Mouse (Mus musculus) heart, embryonic 15.5 days (tissue): ENCODE data around the gene Hbb-y. TPM values are rescaled to one million over a fixed set of nuclear protein-coding genes. Genes with fewer than 3 reads are reported as not detected.

ENCODE experiments used
- ATAC-seq: fragments of 200-750 bp; cut with Nextera tagmentation; replicated peaks from 2 replicates; pipeline ENCODE4 v1.8.0; 2017; ENCODE audit warnings: low read depth, moderate TSS enrichment; ENCODE audit not compliant: insufficient number of reproducible peaks, insufficient read depth, low FRiP score
- H3K27ac ChIP-seq: fragments of 300-500 bp; sonication (generic); 2 replicates; pipeline ENCODE4 v1.5.1; 2015; ENCODE audit warnings: mild to moderate bottlenecking, inconsistent platforms
- H3K27me3 ChIP-seq: fragments of 300-500 bp; sonication (generic); 2 replicates; pipeline ENCODE4 v1.6.1; 2015; ENCODE audit warnings: inconsistent platforms
- H3K36me3 ChIP-seq: fragments of 300-500 bp; sonication (generic); 2 replicates; pipeline ENCODE4 v1.6.1; 2015; ENCODE audit warnings: mild to moderate bottlenecking, inconsistent platforms
- H3K4me1 ChIP-seq: fragments of 300-500 bp; sonication (generic); replicated peaks from 2 replicates; pipeline ENCODE4 v1.6.1; 2015; ENCODE audit warnings: inconsistent platforms
- H3K4me2 ChIP-seq: fragments of 300-500 bp; sonication (generic); 2 replicates; pipeline ENCODE4 v1.6.1; 2015; ENCODE audit warnings: inconsistent platforms, mild to moderate bottlenecking, moderate library complexity
- H3K4me3 ChIP-seq: fragments of 300-500 bp; sonication (generic); 2 replicates; pipeline ENCODE4 v1.5.1; 2015; ENCODE audit warnings: mild to moderate bottlenecking, inconsistent platforms
- H3K9ac ChIP-seq: fragments of 300-500 bp; sonication (generic); 2 replicates; pipeline ENCODE4 v1.6.1; 2015; ENCODE audit warnings: mild to moderate bottlenecking, inconsistent platforms
- H3K9me3 ChIP-seq: fragments of 300-500 bp; sonication (generic); replicated peaks from 2 replicates; pipeline ENCODE4 v1.6.1; 2016; ENCODE audit warnings: inconsistent platforms
- WGBS: fragments of 180-500 bp; shearing (Covaris S2); methylation state at CpG from one replicate; pipeline ENCODE4 v1.1.7; 2015; ENCODE audit warnings: mixed read lengths; 5-methylcytosine and 5-hydroxymethylcytosine counted together
- polyA plus RNA-seq: library from polyadenylated mRNA; unstranded; fragments of >200 nt; fragmentation: Nextera tagmentation; extraction: Ambion mirVana; gene quantifications from 2 replicates; pipeline ENCODE4 v1.2.1, GENCODE M21; 2015

Gene Hbb-y
- polyA plus RNA-seq = 765 and 1,617 TPM in 2 replicates

DNA sequence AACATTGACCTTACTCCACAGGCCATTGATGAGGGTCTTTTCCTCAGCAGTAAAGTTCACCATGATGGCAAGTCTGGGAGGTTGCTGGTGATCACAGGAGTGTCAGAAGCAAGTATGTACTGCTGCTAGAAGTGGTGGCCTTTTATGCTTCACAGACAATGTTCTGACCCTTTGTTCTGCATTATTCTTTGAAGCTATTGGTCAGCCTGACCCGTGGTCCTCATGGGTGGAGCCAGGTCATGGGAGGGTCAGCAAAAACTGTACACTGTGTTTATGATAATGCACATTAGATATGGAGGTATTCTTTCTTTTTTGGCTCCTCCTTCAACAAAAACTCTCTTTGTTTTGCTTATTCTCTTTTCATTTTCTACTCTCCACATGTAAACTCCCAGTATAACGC lies at the start of gene Hbb-y:
Hbb-y (minus strand) TSS at position 127 of the 400 bp plus-strand sequence.
- Histone ChIP-seq H3K4me1 (no peaks in the 10 kb centered on the region), H3K4me2 (no peak within 1 kb of the TSS), H3K9me3 (no peaks in the 10 kb centered on the region), H3K27me3 (no peaks in the 10 kb centered on the region), H3K36me3 (no peaks in the 10 kb centered on the region), H3K9ac (no peak within 1 kb of the TSS), H3K27ac (no peak within 1 kb of the TSS), H3K4me3 (no peak within 1 kb of the TSS)
- 57% methylated on average over 2 of the region's 2 CpGs for WGBS
- no peak for ATAC-seq

DNA sequence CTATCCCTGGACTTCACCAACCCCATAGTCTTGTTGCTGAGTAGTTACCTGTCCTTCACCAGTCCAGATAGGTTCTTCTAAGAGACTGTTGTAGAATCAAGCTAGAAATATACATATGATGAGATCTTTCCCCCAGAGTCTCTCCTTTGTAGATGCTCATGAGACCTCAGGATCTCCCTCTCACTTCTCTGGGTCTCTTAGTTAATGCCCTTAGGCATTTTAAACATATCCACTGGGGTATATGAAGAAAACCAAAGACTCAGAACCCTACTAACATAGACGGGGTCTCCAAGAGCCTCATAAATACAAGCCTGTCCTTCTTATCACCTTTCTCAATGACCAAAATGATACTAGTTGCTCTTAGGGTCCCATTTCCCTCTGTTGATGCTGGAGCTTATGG lies 41.4 kb upstream of the Hbb-y start, which contains the start of gene Olfr64:
Olfr64 (minus strand) TSS at position 101 of the 400 bp plus-strand sequence.
- Histone ChIP-seq H3K9ac (no peak within 1 kb of the TSS), H3K27me3 (no peaks in the 10 kb centered on the region), H3K4me3 (no peak within 1 kb of the TSS), H3K27ac (no peak within 1 kb of the TSS), H3K36me3 (no peaks in the 10 kb centered on the region), H3K4me1 (no peaks in the 10 kb centered on the region), H3K4me2 (no peak within 1 kb of the TSS), H3K9me3 (no peaks in the 10 kb centered on the region)
- 63% methylated on average over 1 of the region's 1 CpGs for WGBS
- ATAC-seq = no peak

DNA sequence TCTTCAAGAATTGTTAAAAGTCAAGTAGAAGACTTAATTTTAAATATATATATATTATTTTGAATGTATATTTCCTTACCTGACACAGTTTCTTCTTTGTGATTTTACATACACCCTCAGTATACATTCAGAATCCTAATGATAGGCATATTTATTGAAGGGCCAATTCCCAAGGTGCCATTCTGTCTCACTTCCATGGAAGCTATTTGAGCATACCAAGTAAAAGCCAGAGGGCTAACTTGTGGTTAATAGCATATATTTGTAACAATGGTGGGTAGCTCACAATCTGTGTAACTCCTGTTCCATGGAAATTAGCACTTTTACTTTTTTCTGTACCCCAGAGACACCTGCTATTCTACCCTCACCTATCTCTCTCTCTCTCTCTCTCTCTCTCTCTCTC lies 33.1 kb upstream of the Hbb-y start, which contains the start of gene Olfr66:
Olfr66 (minus strand) TSS at position 101 of the 400 bp plus-strand sequence.
- Histone ChIP-seq H3K27me3 (no peaks in the 10 kb centered on the region), H3K4me1 (no peaks in the 10 kb centered on the region), H3K9me3 (no peaks in the 10 kb centered on the region), H3K9ac (no peak within 1 kb of the TSS), H3K27ac (no peak within 1 kb of the TSS), H3K4me2 (no peak within 1 kb of the TSS), H3K4me3 (no peak within 1 kb of the TSS), H3K36me3 (no peaks in the 10 kb centered on the region)
- ATAC-seq = no peak

DNA sequence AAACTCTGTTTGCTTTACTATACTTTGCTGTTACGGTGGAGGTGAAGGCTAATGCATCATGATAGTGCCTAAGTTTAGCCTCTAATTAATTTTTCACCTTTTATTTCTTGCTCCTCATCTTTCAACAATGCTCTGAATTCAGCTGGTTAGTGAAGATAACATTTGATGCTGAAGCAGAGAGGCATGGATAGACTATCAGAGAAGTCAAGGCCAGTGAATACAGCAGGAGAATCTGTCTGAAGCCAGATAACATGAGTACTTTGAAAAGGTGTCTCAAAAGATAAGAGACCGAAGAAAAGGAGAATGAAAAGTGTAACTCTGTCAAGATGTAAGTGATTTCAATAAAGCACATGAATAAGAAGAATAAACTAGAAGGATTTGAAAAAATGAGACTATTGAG lies 24.1 kb upstream of the Hbb-y start:
- Histone ChIP-seq H3K4me3 (no peak overlapping the region), H3K36me3 (no peaks in the 10 kb centered on the region), H3K4me1 (no peaks in the 10 kb centered on the region), H3K27me3 (no peaks in the 10 kb centered on the region), H3K27ac (no peak overlapping the region), H3K9ac (no peak overlapping the region), H3K4me2 (no peak overlapping the region), H3K9me3 (no peaks in the 10 kb centered on the region)
- no peak for ATAC-seq
- 59% methylated on average over 2 of the region's 2 CpGs for WGBS

DNA sequence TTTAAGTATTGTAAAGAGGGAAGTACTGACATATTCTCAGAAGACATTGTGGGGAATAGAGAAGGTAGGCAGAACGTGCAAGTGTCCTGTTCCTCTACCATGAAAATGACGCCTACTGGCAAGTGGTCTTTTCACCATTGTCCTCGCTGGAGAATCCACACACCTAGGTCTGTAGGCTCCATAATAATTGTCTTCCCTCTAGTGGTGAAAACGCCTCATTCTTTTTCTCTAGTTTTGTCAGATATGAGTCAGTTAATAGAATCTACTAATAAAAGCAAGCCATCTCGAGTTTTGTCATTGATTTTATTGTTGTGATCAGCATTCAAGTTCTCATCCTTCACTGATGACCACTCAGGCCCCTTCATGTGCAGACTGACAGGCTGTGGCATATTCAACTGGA lies 21.4 kb upstream of the Hbb-y start:
- Histone ChIP-seq H3K9me3 (no peaks in the 10 kb centered on the region), H3K4me2 (no peak overlapping the region), H3K4me3 (no peak overlapping the region), H3K27ac (no peak overlapping the region), H3K4me1 (peaks cover 3% of the 10 kb centered on the region; the same call in 1 of the 2 replicates), H3K27me3 (no peaks in the 10 kb centered on the region), H3K36me3 (no peaks in the 10 kb centered on the region), H3K9ac (no peak overlapping the region)
- WGBS = 41% methylated on average over 5 of the region's 5 CpGs
- no peak for ATAC-seq

DNA sequence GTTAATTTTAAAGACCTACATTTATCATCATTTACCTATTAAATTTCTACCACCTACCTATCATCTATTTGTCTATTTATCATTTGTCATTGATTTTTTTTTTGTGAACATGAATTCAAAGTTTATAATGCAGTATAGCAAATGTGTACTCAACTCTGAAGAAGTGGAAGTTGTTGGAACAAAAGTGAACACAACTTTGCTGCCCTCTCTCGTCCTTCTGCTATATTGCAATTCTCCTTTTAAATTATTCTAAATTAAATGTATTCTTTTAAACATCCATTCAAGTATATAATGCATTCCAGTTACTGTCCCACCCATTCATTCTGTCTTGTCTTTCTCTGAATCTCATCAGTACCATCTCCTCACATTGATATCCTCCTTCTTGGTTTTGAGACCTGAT lies 20.0 kb upstream of the Hbb-y start:
- H3K36me3 ChIP-seq = no peaks in the 10 kb centered on the region
- H3K27ac ChIP-seq = no peak overlapping the region
- H3K4me1 ChIP-seq = peaks cover 3% of the 10 kb centered on the region; the same call in 1 of the 2 replicates
- WGBS = 4% methylated on average over 1 of the region's 1 CpGs
- H3K9ac ChIP-seq = no peak overlapping the region
- no peak overlapping the region for H3K4me2 ChIP-seq
- H3K27me3 ChIP-seq = no peaks in the 10 kb centered on the region
- no peak overlapping the region for H3K4me3 ChIP-seq
- no peak for ATAC-seq
- no peaks in the 10 kb centered on the region for H3K9me3 ChIP-seq

DNA sequence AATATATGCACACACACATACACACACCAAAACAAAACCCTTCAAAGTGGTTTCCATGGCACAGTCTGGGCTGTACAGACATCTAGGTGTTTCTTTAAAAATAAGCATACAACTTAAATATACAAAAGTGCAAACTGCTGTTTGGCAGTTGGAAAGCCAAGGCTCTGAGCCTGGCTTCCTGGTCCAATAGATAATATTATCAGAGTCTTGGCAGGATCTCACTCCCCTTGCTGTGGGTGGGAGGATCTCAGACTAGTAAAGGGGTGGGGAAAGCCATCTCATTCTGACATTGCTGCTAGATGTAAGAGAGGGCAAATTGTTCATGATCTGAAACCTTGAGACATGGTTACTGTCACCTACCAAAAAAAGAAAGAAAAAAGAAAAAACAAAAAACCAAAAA lies 17.7 kb upstream of the Hbb-y start:
- Histone ChIP-seq H3K4me1 (peaks cover 3% of the 10 kb centered on the region; the same call in 1 of the 2 replicates), H3K36me3 (no peaks in the 10 kb centered on the region), H3K9ac (no peak overlapping the region), H3K4me2 (no peak overlapping the region), H3K9me3 (no peaks in the 10 kb centered on the region), H3K27ac (no peak overlapping the region), H3K27me3 (no peaks in the 10 kb centered on the region), H3K4me3 (no peak overlapping the region)
- ATAC-seq = 0 out of 2 replicates have a peak, but pooled peaks have one; percentile 50

DNA sequence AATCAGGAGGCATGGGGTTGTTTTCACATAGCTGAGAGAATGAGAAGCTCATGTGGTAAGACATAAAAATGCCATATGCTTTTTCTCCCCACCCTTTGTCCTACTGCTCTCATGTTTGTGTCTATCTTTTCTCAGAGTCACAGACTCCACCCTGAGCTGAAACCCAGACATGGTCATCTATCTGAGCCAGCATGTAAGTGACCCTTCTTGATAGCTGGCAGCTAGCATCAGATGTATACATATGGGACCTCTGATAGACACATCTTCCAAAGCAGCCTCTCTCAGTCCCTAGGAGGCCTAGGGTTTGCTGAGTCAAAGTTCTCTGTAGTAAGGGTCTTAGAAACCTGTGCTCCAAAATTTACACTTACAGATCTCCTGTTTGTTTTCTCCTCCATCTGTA lies 12.7 kb upstream of the Hbb-y start:
- Histone ChIP-seq H3K4me3 (no peak overlapping the region), H3K4me1 (peaks cover 3% of the 10 kb centered on the region; the same call in 1 of the 2 replicates), H3K9ac (no peak overlapping the region), H3K4me2 (no peak overlapping the region), H3K9me3 (no peaks in the 10 kb centered on the region), H3K27ac (no peak overlapping the region), H3K27me3 (no peaks in the 10 kb centered on the region), H3K36me3 (no peaks in the 10 kb centered on the region)
- no peak for ATAC-seq

DNA sequence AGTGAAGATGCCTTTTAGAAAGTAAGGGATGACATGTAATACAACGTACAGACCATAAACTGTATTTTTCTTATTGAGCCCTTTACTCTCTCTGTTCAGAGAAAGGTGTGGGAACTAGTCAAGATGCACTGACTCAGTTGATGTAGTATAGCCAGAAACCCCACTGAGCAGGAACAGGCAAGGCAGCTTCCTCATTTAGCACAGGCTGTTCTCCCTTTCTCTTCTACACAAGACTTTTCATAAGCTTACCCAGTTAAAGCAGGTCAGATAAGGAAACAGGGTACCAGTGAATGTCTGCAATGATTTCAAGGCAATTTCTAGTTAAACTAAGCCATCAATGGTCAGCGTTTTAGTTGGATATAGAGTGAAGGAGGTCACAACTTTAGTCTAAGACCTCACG lies 8.5 kb upstream of the Hbb-y start:
- Histone ChIP-seq H3K36me3 (no peaks in the 10 kb centered on the region), H3K9me3 (no peaks in the 10 kb centered on the region), H3K9ac (no peak overlapping the region), H3K4me3 (no peak overlapping the region), H3K27me3 (no peaks in the 10 kb centered on the region), H3K27ac (no peak overlapping the region), H3K4me1 (no peaks in the 10 kb centered on the region), H3K4me2 (no peak overlapping the region)
- WGBS = 80% methylated on average over 3 of the region's 3 CpGs
- no peak for ATAC-seq

DNA sequence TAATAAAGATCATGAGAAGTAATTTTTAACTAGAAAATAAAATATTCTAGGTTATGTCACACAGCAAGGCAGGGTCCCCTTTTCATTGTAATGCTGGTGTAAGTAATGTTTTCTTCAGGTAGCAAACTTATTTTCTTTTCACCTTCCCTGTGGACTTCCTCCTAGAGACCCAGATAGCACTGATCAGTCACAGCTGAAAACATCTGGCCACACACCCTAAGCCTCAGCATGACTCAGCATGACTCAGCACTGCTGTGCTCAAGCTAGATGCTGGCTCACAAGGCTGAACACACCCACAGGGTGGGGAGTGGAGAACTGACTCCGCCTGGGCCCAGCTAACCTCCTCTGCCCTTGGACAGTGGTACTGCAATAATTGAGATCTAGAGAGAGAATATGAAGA lies 7.8 kb upstream of the Hbb-y start:
- no peaks in the 10 kb centered on the region for H3K9me3 ChIP-seq
- no peaks in the 10 kb centered on the region for H3K27me3 ChIP-seq
- WGBS = 31% methylated on average over 1 of the region's 1 CpGs
- no peak overlapping the region for H3K9ac ChIP-seq
- H3K4me2 ChIP-seq = no peak overlapping the region
- peak; percentile 84; the same call in 1 of the 2 replicates for ATAC-seq
- H3K4me3 ChIP-seq = no peak overlapping the region
- H3K27ac ChIP-seq = no peak overlapping the region
- no peaks in the 10 kb centered on the region for H3K36me3 ChIP-seq
- no peaks in the 10 kb centered on the region for H3K4me1 ChIP-seq

DNA sequence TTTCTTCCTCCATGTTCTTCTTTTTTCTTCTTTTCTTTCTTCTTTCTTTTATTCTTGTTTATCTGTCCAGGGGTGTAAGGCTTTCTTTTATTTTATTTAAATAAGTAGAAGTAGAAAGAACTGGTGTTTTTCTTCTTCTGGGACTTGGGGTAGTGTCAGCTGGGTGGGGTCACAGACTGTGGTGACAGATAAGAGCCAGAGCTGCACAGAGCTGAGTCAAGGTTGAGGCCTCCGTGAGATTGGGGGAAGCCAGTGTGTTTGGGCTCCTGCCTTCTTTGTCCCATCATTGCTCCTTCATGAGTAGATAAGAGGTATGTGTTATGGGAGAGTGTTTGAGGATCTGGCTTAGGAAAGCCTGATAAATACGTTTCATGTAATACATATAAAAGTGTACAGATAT lies 6.1 kb upstream of the Hbb-y start:
- H3K4me3 ChIP-seq = no peak overlapping the region
- no peaks in the 10 kb centered on the region for H3K9me3 ChIP-seq
- no peak overlapping the region for H3K4me2 ChIP-seq
- WGBS = 14% methylated on average over 2 of the region's 2 CpGs
- no peak overlapping the region for H3K27ac ChIP-seq
- no peak; the same call in 1 of the 2 replicates for ATAC-seq
- H3K9ac ChIP-seq = no peak overlapping the region
- H3K36me3 ChIP-seq = no peaks in the 10 kb centered on the region
- no peaks in the 10 kb centered on the region for H3K27me3 ChIP-seq
- H3K4me1 ChIP-seq = no peaks in the 10 kb centered on the region

DNA sequence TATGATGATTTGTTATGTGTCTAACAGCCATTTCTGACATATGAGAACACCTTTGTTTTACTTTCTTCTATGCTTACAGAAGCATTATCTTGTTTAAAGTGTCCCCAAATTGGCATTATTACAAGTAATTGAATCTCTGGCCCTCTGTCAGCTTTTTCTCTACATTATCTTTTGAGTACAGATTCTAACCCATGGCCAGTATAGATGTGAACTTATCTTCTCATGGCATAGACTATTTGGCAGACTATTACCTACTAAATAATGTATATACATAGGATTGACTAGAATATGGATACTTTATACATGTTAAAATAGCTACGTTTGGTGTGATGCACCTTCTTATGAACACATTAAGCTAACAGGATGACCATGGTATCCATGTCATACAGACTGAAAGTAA lies 1.7 kb upstream of the Hbb-y start:
- Histone ChIP-seq H3K27ac (no peak overlapping the region), H3K4me1 (no peaks in the 10 kb centered on the region), H3K27me3 (no peaks in the 10 kb centered on the region), H3K4me3 (no peak overlapping the region), H3K36me3 (no peaks in the 10 kb centered on the region), H3K4me2 (no peak overlapping the region), H3K9ac (no peak overlapping the region), H3K9me3 (no peaks in the 10 kb centered on the region)
- ATAC-seq = no peak
- WGBS = 51% methylated on average over 1 of the region's 1 CpGs
